Mouse (Mus musculus): ENCODE results near the gene Tsr3.
"Not testable (repeated sequence)": the region's sequence is repeated elsewhere in the genome, so short reads cannot be mapped to it uniquely, and the experiment has no call there.

DNA sequence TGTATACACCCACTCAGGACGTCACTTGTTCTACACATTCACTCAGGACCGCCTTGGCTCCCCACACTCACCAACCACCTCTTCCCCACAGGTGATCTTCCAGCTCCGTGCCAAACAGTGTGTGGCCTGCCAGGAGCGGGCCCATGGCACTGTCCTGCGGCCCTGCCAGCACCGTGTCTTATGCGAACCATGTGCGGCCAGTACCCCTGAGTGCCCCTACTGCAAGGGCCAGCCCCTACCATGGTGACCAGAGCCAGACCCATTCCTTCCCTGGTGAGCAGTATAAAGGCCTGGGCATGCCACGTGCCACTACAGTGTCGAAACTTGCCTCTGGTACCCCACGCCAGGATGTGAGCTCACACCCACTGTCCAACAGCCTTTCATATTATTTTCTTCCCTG lies 8.3 kb upstream of the Tsr3 start:
- TF ChIP-seq CTCF (IDR thresholded peaks at IDR 0.05; ENCODE audit: extremely low read depth, insufficient read length, insufficient replicate concordance, low read depth, low read length); POLR2A (IDR thresholded peaks at IDR 0.05; ENCODE audit: low read depth, low read length): not testable (repeated sequence)
